Mouse (Mus musculus) T-helper 17 cell (primary cell): ENCODE measurements at regions not wholly inside any gene's neighbourhood (a gene's known extent, or its start where the extent isn't known, plus 50 kb on each side); places are given as distances from the start of the nearest gene placed in this dataset.

Source experiments
- in situ Hi-C, 2 experiments: fragments of 300-600 bp; cut with MboI, MseI; formaldehyde crosslinking; loops; 1 replicate in 1 of 2; 2 replicates in 1 of 2; pipeline ENCODE4 v1.15.1; 2025; ENCODE audit warnings: high pct_unique_total_duplicates in 2 of 2

DNA sequence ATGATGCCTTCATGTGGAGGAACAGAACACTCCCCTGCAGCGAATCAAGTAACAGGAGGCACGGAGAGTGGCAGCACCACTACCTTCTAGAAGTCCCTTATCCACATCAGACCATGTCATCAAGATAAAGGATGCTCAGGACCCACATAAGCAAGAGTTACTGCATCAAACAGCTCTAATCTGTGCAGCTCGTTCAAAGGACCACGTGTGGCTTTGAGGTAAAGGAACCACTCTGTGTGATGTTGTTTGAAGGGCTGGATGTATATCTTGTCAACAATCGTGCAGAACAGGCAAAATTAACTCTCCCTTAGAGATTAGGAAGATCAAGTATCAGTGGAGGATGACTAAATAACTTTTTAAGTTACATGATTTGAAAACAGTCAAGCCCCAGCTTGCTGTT, 68.8 kb upstream of the Cd44 start:
- in situ Hi-C loops, result loop anchor here in 1 of 2 experiments (25.0 kb wide), 1 partner anchor 1208 kb away; no protein-coding TSS in a partner anchor

- in situ Hi-C loops, result loop anchor here in 1 of 2 experiments (25.0 kb wide), 1 partner anchor 1206 kb away; no protein-coding TSS in a partner anchor
These were observed 66.7 kb upstream of the Cd44 start for GRCm38 (mm10) chr2:102967950-102968722.

- in situ Hi-C loops, result loop anchor here in 1 of 2 experiments (25.0 kb wide), 1 partner anchor 1205 kb away; no protein-coding TSS in a partner anchor
These were observed 66.0 kb upstream of the Cd44 start for GRCm38 (mm10) chr2:102967417-102967816.

DNA sequence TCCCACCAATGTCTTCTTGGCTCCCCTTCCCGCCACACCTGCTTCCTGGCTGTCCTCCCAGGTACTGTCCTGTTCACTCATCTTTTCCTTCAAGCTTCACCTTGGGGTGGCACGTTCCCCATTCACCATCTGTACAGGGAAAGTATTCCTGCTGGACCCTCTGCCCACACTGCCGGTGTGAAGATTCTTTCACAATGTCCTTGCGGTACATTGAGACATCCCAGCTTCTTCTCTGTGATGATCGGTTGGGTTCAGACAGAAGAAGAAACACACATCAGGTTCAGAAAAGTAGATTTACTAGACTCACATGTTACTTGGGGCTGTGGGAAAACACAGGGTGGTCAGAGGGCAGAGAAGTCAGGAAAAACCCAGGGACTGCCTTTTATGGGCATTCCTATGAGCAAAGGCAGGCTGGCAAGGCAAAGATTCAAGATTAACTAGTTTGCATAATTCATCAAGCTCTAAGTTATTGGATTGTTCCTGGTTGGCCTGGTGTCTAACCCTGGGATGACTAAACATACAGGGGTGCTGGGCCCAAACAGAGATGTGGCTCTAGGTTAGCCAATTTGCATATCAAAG, 57.7 kb upstream of the Cd44 start:
- in situ Hi-C loops, result loop anchor here (10.0 to 25.0 kb wide), 2 partner anchors 706 to 1197 kb away; no protein-coding TSS in a partner anchor

DNA sequence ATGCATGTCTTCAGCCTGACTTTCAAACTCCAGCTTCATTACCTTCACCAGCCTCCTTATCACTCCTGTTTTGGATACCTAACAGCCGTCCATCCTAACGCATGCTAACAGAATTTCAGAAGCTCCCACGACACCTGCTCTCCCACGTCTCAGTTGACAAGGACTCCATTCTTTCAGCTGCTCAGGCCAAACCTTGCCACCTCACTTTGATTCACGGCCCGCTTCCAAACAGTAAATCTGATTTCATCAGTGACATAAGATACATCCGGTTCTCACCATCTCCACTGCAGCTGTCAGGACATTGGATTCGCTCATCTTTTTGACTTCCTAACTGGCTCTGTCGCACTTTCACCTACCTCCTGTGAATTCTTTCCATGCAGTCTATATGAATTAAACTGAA, 57.1 kb upstream of the Cd44 start:
- in situ Hi-C loops, result loop anchor here (10.0 to 25.0 kb wide), 2 partner anchors 706 to 1196 kb away; no protein-coding TSS in a partner anchor

GRCm38 (mm10) chr2:102957811-102958210, 56.3 kb upstream of the Cd44 start:
- in situ Hi-C loops, result loop anchor here (10.0 to 25.0 kb wide), 2 partner anchors 707 to 1196 kb away; no protein-coding TSS in a partner anchor

DNA sequence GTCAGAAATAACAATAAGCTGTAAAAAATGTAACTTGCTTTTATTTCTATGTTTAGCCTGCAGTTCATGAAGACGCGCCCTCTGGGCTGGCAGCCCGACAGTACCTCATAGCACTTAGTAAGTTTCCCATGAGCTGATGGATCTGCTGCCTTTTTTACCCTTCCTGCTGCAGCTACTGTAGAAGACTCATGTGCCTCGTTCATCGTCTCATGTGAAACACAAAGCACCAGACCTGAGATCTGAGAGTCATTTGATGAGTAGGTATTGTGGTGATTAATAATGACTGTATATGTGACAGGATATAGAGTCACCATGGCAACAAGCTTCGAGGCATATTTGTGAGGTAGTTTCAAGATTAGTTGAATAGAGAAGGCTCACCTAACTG, 55.4 kb upstream of the Cd44 start:
- in situ Hi-C loops, result loop anchor here (10.0 to 25.0 kb wide), 2 partner anchors 708 to 1195 kb away; no protein-coding TSS in a partner anchor

DNA sequence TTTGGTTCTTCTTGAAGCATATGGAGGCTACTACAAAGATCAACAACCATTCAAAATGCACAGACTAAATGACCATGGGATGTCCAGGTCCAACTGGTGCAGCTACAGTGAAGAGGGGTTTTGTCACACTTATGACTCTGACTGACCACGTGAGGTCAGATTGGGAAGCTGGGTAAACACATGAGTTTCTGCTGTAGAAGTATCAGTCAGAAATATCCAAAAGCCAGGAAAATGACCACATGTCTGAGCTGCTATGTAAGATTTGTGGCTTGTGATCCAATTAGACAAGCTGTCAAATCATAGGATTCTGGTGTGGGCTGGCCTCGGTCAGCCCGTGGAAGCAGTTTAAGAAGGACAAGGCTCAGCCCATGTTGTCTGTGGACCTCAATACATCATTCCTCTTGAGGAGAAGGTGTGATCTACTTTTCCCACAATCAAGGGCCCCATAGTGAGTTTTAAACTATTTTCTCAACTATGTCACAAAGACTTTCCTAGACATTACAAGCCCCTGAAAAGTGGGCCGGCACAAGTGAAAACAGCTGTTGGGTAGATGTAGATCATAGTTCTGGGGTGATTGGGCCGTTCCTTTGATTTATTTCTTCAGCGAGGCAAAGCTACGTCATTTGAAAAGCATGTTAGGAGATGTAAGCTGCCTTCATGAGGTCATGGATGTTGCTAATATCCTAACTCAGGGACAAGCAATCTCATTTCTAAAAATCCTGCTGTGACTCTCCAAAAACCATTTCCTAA, 54.8 kb upstream of the Cd44 start:
- in situ Hi-C loops, result loop anchor here (10.0 to 25.0 kb wide), 2 partner anchors 709 to 1194 kb away; no protein-coding TSS in a partner anchor

DNA sequence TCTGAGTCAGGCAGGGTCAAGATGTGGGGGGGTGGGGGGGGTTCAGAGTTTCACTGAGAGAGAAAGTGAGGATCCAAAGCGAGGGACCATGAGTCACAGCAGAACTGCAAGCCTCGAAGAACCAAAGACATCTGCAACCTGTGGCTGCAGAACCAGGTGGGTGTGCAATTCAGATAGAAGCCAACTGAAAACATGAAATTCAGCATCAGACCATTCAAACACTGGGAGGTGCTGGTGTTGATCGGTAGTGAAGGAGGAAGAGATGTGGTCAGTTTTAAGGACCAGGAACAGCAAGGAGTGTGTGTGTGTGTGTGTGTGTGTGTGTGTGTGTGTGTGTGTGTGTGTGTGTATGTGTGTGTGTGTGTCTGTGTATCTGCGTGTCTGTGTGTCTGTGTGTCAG, 53.8 kb upstream of the Cd44 start:
- in situ Hi-C loops, result loop anchor here (10.0 to 25.0 kb wide), 2 partner anchors 710 to 1193 kb away; no protein-coding TSS in a partner anchor
